Mouse (Mus musculus) lung, postnatal 0 days (tissue): ENCODE data around the gene Dlx5.

ENCODE experiments used
- CTCF ChIP-seq: IDR thresholded peaks from 2 replicates; pipeline ENCODE4 v1.5.1; 2016; ENCODE audit warnings: antibody characterized with exemption, mild to moderate bottlenecking
- EP300 ChIP-seq: IDR thresholded peaks from 2 replicates; pipeline ENCODE4 v1.6.1; 2016; ENCODE audit warnings: antibody characterized with exemption, mild to moderate bottlenecking, control low read depth

DNA sequence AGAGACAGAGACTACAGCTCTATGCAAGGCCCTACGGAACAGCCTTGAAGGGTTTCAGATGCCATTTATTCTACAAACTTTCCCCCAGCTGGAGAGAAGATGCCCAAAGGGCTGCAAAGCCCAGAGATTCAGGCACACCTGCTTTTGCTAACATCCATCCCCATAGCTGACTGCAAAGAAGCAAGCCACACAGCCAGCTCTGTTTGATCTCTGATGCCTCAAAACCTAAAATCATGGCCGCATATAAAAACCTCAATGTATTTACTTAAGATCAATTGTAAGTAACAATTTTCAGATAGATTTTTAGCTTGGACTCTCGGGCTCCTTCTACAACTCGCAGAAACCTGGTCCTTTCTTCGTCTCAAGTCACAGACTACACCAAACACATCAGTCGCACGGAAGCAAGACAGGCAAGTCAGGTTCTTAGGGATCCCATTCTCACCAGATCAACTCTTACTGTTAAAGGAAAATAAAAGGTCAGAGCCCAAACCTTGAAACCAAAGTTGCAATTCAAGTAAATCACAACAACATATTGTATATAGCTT is 10.9 kb downstream of the Dlx5 start:
- no peak for TF ChIP-seq EP300
- TF ChIP-seq CTCF: no peak
